Mouse (Mus musculus) midbrain, postnatal 0 days (tissue): ENCODE results near the gene Klf3. TPM values are rescaled to one million over a fixed set of nuclear protein-coding genes. Genes with fewer than 3 reads are reported as not detected.

Source experiments
- ATAC-seq: fragments of 200-750 bp; cut with Nextera tagmentation; 2 replicates; pipeline ENCODE4 v1.8.0; 2017; ENCODE audit warnings: moderate number of reproducible peaks, mild to moderate bottlenecking, moderate TSS enrichment, moderate library complexity; ENCODE audit not compliant: low FRiP score
- DNase-seq: peaks from one replicate; pipeline ENCODE4 v3.0.0-alpha.2; 2015; ENCODE audit warnings: low spot score
- H3K27ac ChIP-seq: fragments of 300-500 bp; sonication (generic); 2 replicates; pipeline ENCODE4 v1.5.1; 2014; ENCODE audit warnings: low read depth, mild to moderate bottlenecking, low read length, mixed read lengths
- H3K27me3 ChIP-seq: fragments of 300-500 bp; sonication (generic); 2 replicates; pipeline ENCODE4 v1.6.1; 2014; ENCODE audit warnings: low read length, control low read depth, mixed read lengths; ENCODE audit not compliant: insufficient read depth
- H3K36me3 ChIP-seq: fragments of 300-500 bp; sonication (generic); 2 replicates; pipeline ENCODE4 v1.6.1; 2014; ENCODE audit warnings: low read length, control low read depth, mixed read lengths; ENCODE audit not compliant: insufficient read depth
- H3K4me1 ChIP-seq: fragments of 300-500 bp; sonication (generic); 2 replicates; pipeline ENCODE4 v1.6.1; 2014; ENCODE audit warnings: mild to moderate bottlenecking, control low read depth, antibody characterized with exemption, low read length, mixed read lengths; ENCODE audit not compliant: insufficient read depth
- H3K4me2 ChIP-seq: fragments of 300-500 bp; sonication (generic); 2 replicates; pipeline ENCODE4 v1.6.1; 2014; ENCODE audit warnings: low read depth, mild to moderate bottlenecking, low read length, mixed read lengths; ENCODE audit not compliant: poor library complexity, severe bottlenecking
- H3K4me3 ChIP-seq: fragments of 300-500 bp; sonication (generic); 2 replicates; pipeline ENCODE4 v1.5.1; 2014; ENCODE audit warnings: low read depth, mild to moderate bottlenecking, low read length, moderate library complexity
- H3K9ac ChIP-seq: fragments of 300-500 bp; sonication (generic); replicated peaks from 2 replicates; pipeline ENCODE4 v1.6.1; 2014; ENCODE audit warnings: mild to moderate bottlenecking, low read length, moderate library complexity, mixed read lengths; ENCODE audit not compliant: poor library complexity, severe bottlenecking
- H3K9me3 ChIP-seq: fragments of 300-500 bp; sonication (generic); 2 replicates; pipeline ENCODE4 v1.6.1; 2016; ENCODE audit warnings: low read length, control low read depth
- CTCF ChIP-seq: IDR thresholded peaks from 2 replicates; pipeline ENCODE4 v1.5.1; 2016; ENCODE audit warnings: antibody characterized with exemption, mild to moderate bottlenecking
- WGBS: fragments of 180-500 bp; shearing (Covaris S2); extraction: QIAGEN DNeasy Blood & Tissue Kit; methylation state at CpG from one replicate; pipeline ENCODE4 v1.1.7; 2014; 5-methylcytosine and 5-hydroxymethylcytosine counted together
- polyA plus RNA-seq: library from polyadenylated mRNA; unstranded; fragments of >200 nt; fragmentation: Nextera tagmentation; extraction: Ambion mirVana; gene quantifications from 2 replicates; pipeline ENCODE4 v1.2.1, GENCODE M21; 2015
- total RNA-seq: library from RNA; depleted of rRNA; stranded (reverse); fragments of >200 nt; gene quantifications from 2 replicates; pipeline ENCODE4 v1.2.3, GENCODE M21; 2014

Klf3 gene
- total and polyA plus RNA-seq, 2 experiments from 2014 or later: 14.9 to 28.9 TPM

DNA sequence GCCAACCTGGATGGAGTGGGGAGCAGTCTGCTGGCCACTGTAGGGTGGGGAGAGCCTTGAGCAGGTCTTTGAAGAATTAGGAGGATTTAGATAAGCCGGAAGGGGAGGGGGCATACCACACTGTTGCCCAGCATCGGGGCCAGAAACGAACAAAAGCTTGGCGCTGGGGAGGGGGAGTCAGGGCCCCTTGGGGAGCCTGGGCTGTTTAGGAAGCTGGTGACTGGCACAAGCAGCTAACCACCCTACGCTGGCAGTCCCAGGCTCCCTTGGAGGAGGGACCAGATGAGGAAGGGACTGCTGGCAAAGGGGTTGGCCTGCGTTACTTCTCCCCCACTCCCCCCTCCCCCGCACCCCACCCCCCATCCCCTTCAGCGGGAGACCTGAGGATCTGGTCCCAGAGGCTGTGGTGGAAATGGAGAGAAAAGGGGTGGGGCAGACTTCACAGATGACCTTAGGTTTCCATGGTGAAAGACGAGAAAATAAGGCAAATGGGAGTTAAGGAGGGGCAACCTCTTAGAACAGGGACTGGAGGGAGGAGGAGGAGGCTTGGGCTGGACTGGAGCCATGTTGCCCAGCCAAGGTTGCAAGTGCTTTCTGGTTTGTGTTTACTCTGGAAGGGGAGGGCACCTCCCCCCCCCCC lies 7.8 kb downstream of the Klf3 start:
- Histone ChIP-seq H3K9me3 (no peaks in the 10 kb centered on the region), H3K36me3 (no peaks in the 10 kb centered on the region), H3K4me1 (peaks cover 13% of the 10 kb centered on the region), H3K27ac (peak overlapping the region; percentile 55; the same call in 1 of the 2 replicates), H3K9ac (no peak overlapping the region), H3K4me2 (peak overlapping the region; percentile 6; the same call in 1 of the 2 replicates), H3K27me3 (no peaks in the 10 kb centered on the region), H3K4me3 (no peak overlapping the region)
- TF ChIP-seq CTCF: no peak
- 3% methylated on average over 8 of the region's 9 CpGs for WGBS
- ATAC-seq (peak; percentile 53), DNase-seq (peak; percentile 69)

DNA sequence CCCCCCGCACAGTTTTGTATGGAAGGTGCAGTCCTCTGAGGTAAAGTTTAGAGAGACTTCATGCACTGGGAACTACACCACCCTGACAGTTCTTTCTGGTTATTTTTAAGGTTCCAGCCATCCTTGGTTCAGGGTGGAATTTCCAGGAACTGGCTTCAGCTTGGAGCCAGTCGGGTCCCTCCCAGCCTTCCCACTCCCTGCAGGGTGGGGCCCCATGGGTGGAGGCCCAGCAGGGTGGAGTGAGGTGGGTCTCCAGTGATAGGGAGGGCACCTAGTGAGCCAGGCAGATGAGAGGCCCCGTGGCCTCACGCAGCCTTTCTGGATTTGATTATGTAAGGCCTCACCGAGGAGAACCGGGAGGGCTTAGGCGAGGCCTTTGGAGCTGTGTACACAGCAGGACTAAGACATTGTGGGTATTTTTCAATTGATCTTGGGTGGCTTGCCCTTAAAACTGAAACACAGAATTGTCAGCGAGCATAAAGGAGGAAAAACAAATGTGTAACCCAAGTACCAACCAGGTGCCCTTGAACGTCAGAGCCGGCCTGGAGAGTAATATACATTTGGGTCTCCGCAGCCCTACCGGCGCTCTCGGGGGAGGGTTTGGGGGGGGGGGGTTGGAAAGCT lies 8.4 kb downstream of the Klf3 start:
- H3K9ac ChIP-seq: peak overlapping the region; percentile 26
- peak overlapping the region; percentile 6; the same call in 1 of the 2 replicates for H3K4me2 ChIP-seq
- TF ChIP-seq CTCF: no peak
- H3K36me3 ChIP-seq: no peaks in the 10 kb centered on the region
- H3K27ac ChIP-seq: peak overlapping the region; percentile 59; the same call in 1 of the 2 replicates
- H3K27me3 ChIP-seq: no peaks in the 10 kb centered on the region
- WGBS: 12% methylated on average over 13 of the region's 14 CpGs
- ATAC-seq: peak; percentile 18
- H3K9me3 ChIP-seq: no peaks in the 10 kb centered on the region
- no peak overlapping the region for H3K4me3 ChIP-seq
- no peak for DNase-seq
- peaks cover 9% of the 10 kb centered on the region for H3K4me1 ChIP-seq

- WGBS: 25% methylated on average over 22 of the region's 22 CpGs
- peak overlapping the region; percentile 59 for H3K27ac ChIP-seq
- peak overlapping the region; percentile 9 for H3K4me2 ChIP-seq
- DNase-seq: no peak
- ATAC-seq: no peak
- H3K9ac ChIP-seq: peak overlapping the region; percentile 26
- H3K4me3 ChIP-seq: no peak overlapping the region
- TF ChIP-seq CTCF: no peak
- H3K27me3 ChIP-seq: no peaks in the 10 kb centered on the region
- no peaks in the 10 kb centered on the region for H3K9me3 ChIP-seq
- peaks cover 9% of the 10 kb centered on the region for H3K4me1 ChIP-seq
- no peaks in the 10 kb centered on the region for H3K36me3 ChIP-seq
These were observed 9.2 kb downstream of the Klf3 start for GRCm38 (mm10) chr5:64812124-64812982.

- 0 out of 2 replicates have a peak overlapping the region, but pooled peaks have one; percentile 9 for H3K4me2 ChIP-seq
- no peak overlapping the region; the same call in 1 of the 2 replicates for H3K27ac ChIP-seq
These were observed 9.8 kb downstream of the Klf3 start for GRCm38 (mm10) chr5:64812983-64813304.

DNA sequence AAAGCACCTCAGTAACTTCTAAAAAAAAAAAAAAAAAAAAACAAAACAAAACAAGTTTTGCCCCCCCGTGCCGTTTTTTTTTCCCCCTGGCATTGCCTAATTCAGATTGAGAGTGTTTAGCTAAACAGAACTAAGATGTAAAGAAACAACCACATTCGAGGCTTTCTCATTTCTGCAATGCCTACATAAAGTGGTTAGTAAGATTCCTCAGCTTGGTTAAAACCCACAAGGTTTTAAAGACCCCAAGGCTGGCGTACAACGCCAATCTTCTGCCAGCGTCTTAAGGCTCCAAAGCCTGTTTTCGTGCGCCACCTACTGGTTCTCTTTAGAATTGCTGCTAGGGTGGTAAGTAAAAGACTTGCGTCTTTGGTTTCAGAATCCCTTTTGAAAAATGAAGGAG lies 10.2 kb downstream of the Klf3 start:
- no peak for ATAC-seq
- Histone ChIP-seq H3K27me3 (no peaks in the 10 kb centered on the region), H3K4me2 (no peak overlapping the region), H3K4me1 (peaks cover 7% of the 10 kb centered on the region), H3K9ac (no peak overlapping the region), H3K36me3 (no peaks in the 10 kb centered on the region), H3K9me3 (no peaks in the 10 kb centered on the region), H3K27ac (no peak overlapping the region), H3K4me3 (no peak overlapping the region)
- peak; percentile 99 for TF ChIP-seq CTCF
- DNase-seq: peak; percentile 98
- WGBS: 8% methylated on average over 9 of the region's 9 CpGs

More at GRCm38 (mm10) chr5:64812983-64813304, 9.8 kb downstream of the Klf3 start:
- TF ChIP-seq CTCF: no peak
- WGBS: 32% methylated on average over 4 of the region's 4 CpGs
- Histone ChIP-seq H3K9me3 (no peaks in the 10 kb centered on the region), H3K27me3 (no peaks in the 10 kb centered on the region), H3K4me3 (no peak overlapping the region), H3K36me3 (no peaks in the 10 kb centered on the region), H3K4me1 (peaks cover 9% of the 10 kb centered on the region), H3K9ac (no peak overlapping the region)
- DNase-seq: no peak
- ATAC-seq: no peak

- no peak for TF ChIP-seq CTCF
- H3K9me3 ChIP-seq: no peaks in the 10 kb centered on the region
- WGBS: 86% methylated on average over 7 of the region's 7 CpGs
- DNase-seq: no peak
- no peak overlapping the region for H3K9ac ChIP-seq
- H3K27me3 ChIP-seq: no peaks in the 10 kb centered on the region
- H3K36me3 ChIP-seq: no peaks in the 10 kb centered on the region
- no peak overlapping the region for H3K4me3 ChIP-seq
- H3K27ac ChIP-seq: no peak overlapping the region
- ATAC-seq: no peak
- no peak overlapping the region for H3K4me2 ChIP-seq
- peaks cover 7% of the 10 kb centered on the region for H3K4me1 ChIP-seq
These were observed 11.2 kb downstream of the Klf3 start for GRCm38 (mm10) chr5:64814416-64814815.
